Mouse (Mus musculus): ENCODE data around the gene Olfr558.

The Olfr558 gene

GRCm38 (mm10) chr7:102701915-102702314 lies at the start of gene Olfr558:
Gene Olfr558, plus strand, starts transcription at chr7:102702215.
- no peak for DNase-seq (ENCODE audit: low spot score in 2 of 2)

GRCm38 (mm10) chr7:102658523-102658922 lies 43.5 kb upstream of the Olfr558 start, which contains the start of gene Olfr555:
Gene Olfr555, plus strand, starts transcription at chr7:102658823.
- no peak for DNase-seq (ENCODE audit: low spot score in 2 of 2)

- DNase-seq (ENCODE audit: low spot score in 2 of 2), result no peak
Observed at GRCm38 (mm10) chr7:102664599-102664998, 37.4 kb upstream of the Olfr558 start, which contains the start of gene Olfr556. Gene Olfr556, plus strand, starts transcription at chr7:102664899.

GRCm38 (mm10) chr7:102665378-102665777 lies 36.6 kb upstream of the Olfr558 start:
- DNase-seq (ENCODE audit: low spot score in 2 of 2), result no peak

- DNase-seq (ENCODE audit: low spot score in 2 of 2), result no peak
Observed at GRCm38 (mm10) chr7:102676225-102676624, 25.8 kb upstream of the Olfr558 start.

- DNase-seq (ENCODE audit: low spot score in 2 of 2), result no peak
Observed at GRCm38 (mm10) chr7:102681916-102682315, 20.1 kb upstream of the Olfr558 start.

GRCm38 (mm10) chr7:102686944-102687501 lies 15.0 kb upstream of the Olfr558 start, which contains the start of gene Trim68:
Gene Trim68, minus strand, starts transcription at chr7:102687327.
- DNase-seq (ENCODE audit: low spot score in 2 of 2), result peak; percentile 90 to 93

- peak; percentile 30 to 39 for DNase-seq (ENCODE audit: low spot score in 2 of 2)
Observed at GRCm38 (mm10) chr7:102695358-102696125, 6.5 kb upstream of the Olfr558 start, which contains the start of gene Olfr557. Gene Olfr557, plus strand, starts transcription at chr7:102695910.

GRCm38 (mm10) chr7:102698461-102698860 lies 3.6 kb upstream of the Olfr558 start:
- no peak for DNase-seq (ENCODE audit: low spot score in 2 of 2)

GRCm38 (mm10) chr7:102718970-102719369 lies 17.0 kb downstream of the Olfr558 start, which contains the start of gene Olfr33:
Gene Olfr33, minus strand, starts transcription at chr7:102719070.
- DNase-seq (ENCODE audit: low spot score in 2 of 2), result no peak

- DNase-seq (ENCODE audit: low spot score in 2 of 2), result no peak
Observed at GRCm38 (mm10) chr7:102727391-102727790, 25.4 kb downstream of the Olfr558 start, which contains the start of gene Olfr559. Gene Olfr559, minus strand, starts transcription at chr7:102727491.

- DNase-seq (ENCODE audit: low spot score in 2 of 2), result no peak
Observed at GRCm38 (mm10) chr7:102733793-102734192, 31.8 kb downstream of the Olfr558 start.

GRCm38 (mm10) chr7:102737705-102738104 lies 35.7 kb downstream of the Olfr558 start:
- peak in 1 of 2 experiments; percentile 10 for DNase-seq (ENCODE audit: low spot score in 2 of 2)

- DNase-seq (ENCODE audit: low spot score in 2 of 2), result no peak
Observed at GRCm38 (mm10) chr7:102752086-102752485, 50.1 kb downstream of the Olfr558 start.

- DNase-seq (ENCODE audit: low spot score in 2 of 2), result no peak
Observed at GRCm38 (mm10) chr7:102759266-102759665, 57.3 kb downstream of the Olfr558 start, which contains the start of the genes Olfr560 and Olfr78. Gene Olfr560, minus strand, starts transcription at chr7:102759366. Gene Olfr78, minus strand, starts transcription at chr7:102759471.
